Mouse (Mus musculus) kidney, adult 2 months (tissue): ENCODE results near the gene Cog8.

Experiments used
- CTCF ChIP-seq: fragments of 200-500 bp; conservative IDR thresholded peaks from 2 replicates; pipeline ENCODE4 v1.5.1; 2011; ENCODE audit warnings: low read depth, mild to moderate bottlenecking, control low read depth, low read length, moderate library complexity, mixed read lengths; ENCODE audit not compliant: insufficient read depth, insufficient read length
- POLR2A ChIP-seq: fragments of 200-500 bp; IDR thresholded peaks from one replicate; pipeline ENCODE4 v1.6.1; 2011; ENCODE audit warnings: low read depth, low read length, control low read depth

DNA sequence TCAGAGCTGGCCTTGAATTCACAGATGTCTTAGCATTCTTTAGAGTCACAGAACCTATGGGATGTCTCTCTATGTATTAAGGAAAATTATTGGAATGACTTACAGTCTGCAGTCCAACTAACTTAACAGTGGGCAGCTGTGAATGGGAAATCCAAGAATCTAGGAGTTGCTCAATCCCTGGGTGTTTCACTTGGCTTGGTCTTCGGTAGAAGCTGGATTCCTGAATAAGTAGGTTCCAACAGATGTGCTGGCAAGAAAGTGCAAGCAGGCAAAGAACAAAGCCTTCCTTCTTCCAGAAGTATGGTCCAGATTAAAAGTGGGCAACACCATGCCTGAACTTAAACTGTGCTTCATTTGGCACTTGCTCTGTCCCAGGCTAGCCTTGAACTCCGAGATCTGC lies 44.1 kb upstream of the Cog8 start:
- TF ChIP-seq CTCF (no peak), POLR2A (no peak)
